Mouse (Mus musculus) embryo, embryonic 11 days (tissue): ENCODE data around the gene Usp46.
"Not testable (repeated sequence)": the region's sequence is repeated elsewhere in the genome, so short reads cannot be mapped to it uniquely, and the experiment has no call there.

Source experiments
- DNase-seq: peaks from one replicate; pipeline ENCODE4 v3.0.0-alpha.2; 2015

Usp46 gene

GRCm38 (mm10) chr5:74067831-74068713, at the start of gene Usp46:
TSS of gene Usp46 (minus strand) at chr5:74068431.
- DNase-seq, result peak; percentile 89

GRCm38 (mm10) chr5:74113961-74114689, 45.9 kb upstream of the Usp46 start:
- DNase-seq, result no peak

- no peak for DNase-seq
Observed at GRCm38 (mm10) chr5:74105445-74105844, 37.2 kb upstream of the Usp46 start.

GRCm38 (mm10) chr5:74101761-74102160, 33.5 kb upstream of the Usp46 start:
- DNase-seq, result no peak

- no peak for DNase-seq
Observed at GRCm38 (mm10) chr5:74099046-74099445, 30.8 kb upstream of the Usp46 start.

- DNase-seq, result no peak
Observed at GRCm38 (mm10) chr5:74097854-74098220, 29.6 kb upstream of the Usp46 start.

GRCm38 (mm10) chr5:74097116-74097853, 29.1 kb upstream of the Usp46 start:
- DNase-seq, result no peak

- no peak for DNase-seq
Observed at GRCm38 (mm10) chr5:74096060-74096459, 27.8 kb upstream of the Usp46 start.

- DNase-seq, result no peak
Observed at GRCm38 (mm10) chr5:74095611-74096010, 27.4 kb upstream of the Usp46 start.

- DNase-seq, result no peak
Observed at GRCm38 (mm10) chr5:74094841-74095437, 26.7 kb upstream of the Usp46 start.

GRCm38 (mm10) chr5:74093556-74094428, 25.6 kb upstream of the Usp46 start:
- no peak for DNase-seq

- peak; percentile 97 for DNase-seq
Observed at GRCm38 (mm10) chr5:74092833-74093555, 24.8 kb upstream of the Usp46 start.

- DNase-seq, result no peak
Observed at GRCm38 (mm10) chr5:74092481-74092832, 24.2 kb upstream of the Usp46 start.

GRCm38 (mm10) chr5:74089643-74090042, 21.4 kb upstream of the Usp46 start:
- DNase-seq, result no peak

- no peak for DNase-seq
Observed at GRCm38 (mm10) chr5:74081756-74082155, 13.5 kb upstream of the Usp46 start.

- no peak for DNase-seq
Observed at GRCm38 (mm10) chr5:74078861-74079615, 10.8 kb upstream of the Usp46 start.

GRCm38 (mm10) chr5:74078400-74078799, 10.2 kb upstream of the Usp46 start:
- no peak for DNase-seq

- DNase-seq, result no peak
Observed at GRCm38 (mm10) chr5:74077959-74078358, 9.7 kb upstream of the Usp46 start.

GRCm38 (mm10) chr5:74076759-74077158, 8.5 kb upstream of the Usp46 start:
- DNase-seq, result no peak

GRCm38 (mm10) chr5:74070564-74070963, 2.3 kb upstream of the Usp46 start:
- not testable (repeated sequence) for DNase-seq
